Mouse (Mus musculus) urinary bladder, postnatal 14 days (tissue): ENCODE measurements at regions not wholly inside any gene's neighbourhood (a gene's known extent, or its start where the extent isn't known, plus 50 kb on each side); places are given as distances from the start of the nearest gene placed in this dataset.

Experiments used
- DNase-seq: peaks from one replicate; pipeline ENCODE4 v3.0.0; 2021; ENCODE audit warnings: low spot score

DNA sequence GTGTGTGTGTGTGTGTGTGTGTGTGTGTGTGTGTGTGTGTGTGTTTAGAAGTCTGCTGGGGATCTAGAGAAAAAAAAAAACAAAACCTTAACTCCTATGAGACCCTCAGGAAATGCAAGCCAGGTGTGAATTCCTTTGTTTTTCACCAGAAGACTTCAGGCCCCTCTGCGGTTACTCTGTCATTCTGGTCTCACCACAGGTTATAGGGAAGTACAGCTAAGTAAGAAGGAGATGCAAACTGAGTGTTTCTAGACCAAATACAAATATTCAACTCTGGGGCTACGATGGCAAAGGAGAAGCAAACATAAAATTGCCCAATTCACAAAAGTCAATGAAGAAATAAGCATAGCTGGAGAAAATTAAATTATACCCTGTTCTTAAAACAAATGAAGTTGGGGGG is 54.9 kb upstream of the Basp1 start:
- DNase-seq, result no peak

DNA sequence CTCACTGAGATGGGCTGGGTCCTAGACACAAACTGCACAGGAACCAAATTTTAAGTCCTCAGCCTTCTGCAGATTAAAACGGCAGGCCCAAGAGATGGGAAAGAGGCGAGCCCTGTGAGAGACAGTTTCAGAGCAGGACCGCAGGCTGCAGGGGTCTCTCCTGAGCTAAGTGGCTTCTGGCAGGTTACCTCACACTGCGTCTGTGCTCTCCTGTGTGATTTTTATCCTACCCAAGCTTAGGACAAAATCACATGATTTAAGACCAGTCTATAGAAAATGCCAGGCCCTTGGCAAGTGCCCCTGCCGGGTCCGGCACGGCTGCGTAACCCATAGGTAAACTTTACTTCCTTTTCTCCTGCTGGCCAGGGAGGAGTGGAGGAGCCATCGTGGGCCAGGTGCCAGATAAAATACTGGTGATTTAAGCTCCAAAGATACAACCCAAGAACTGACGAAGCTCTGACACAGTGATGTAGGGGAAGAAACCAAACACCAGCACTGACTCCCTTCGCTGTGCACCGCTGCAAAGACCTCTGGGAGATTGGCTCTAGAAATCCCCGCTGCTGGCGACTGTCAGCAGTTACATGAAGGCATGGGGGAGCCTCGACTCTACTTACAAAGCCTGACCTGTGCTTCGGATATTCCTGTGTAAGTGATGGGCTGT is 55.8 kb upstream of the Basp1 start:
- DNase-seq, result no peak

DNA sequence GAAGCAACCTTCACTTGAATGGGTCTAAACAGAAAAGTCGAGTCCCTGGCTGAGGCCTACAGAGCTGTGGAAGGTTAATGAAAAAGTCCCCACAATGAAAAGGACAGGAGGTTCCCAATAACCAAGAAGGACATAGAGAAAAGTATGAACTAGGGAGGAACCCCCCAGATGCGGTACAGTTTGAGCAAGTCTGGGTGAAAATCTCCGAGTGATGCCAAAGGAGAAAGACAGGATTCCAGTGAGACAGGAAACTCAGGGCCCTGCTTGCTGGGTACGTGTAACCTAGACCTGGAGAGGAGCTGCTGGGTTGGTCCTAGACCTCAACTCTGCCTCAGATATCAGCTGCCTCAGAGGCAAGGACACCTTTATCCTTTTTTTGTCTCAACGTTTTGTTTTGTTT is 57.8 kb upstream of the Basp1 start:
- no peak for DNase-seq

- no peak for DNase-seq
Observed at GRCm38 (mm10) chr15:25473201-25473710, 59.7 kb upstream of the Basp1 start.

GRCm38 (mm10) chr15:25474096-25474495 is 60.5 kb upstream of the Basp1 start:
- no peak for DNase-seq

GRCm38 (mm10) chr15:25482586-25482985 is 69.0 kb upstream of the Basp1 start:
- DNase-seq, result no peak

- DNase-seq, result no peak
Observed at GRCm38 (mm10) chr15:25485372-25485771, 71.8 kb upstream of the Basp1 start.

DNA sequence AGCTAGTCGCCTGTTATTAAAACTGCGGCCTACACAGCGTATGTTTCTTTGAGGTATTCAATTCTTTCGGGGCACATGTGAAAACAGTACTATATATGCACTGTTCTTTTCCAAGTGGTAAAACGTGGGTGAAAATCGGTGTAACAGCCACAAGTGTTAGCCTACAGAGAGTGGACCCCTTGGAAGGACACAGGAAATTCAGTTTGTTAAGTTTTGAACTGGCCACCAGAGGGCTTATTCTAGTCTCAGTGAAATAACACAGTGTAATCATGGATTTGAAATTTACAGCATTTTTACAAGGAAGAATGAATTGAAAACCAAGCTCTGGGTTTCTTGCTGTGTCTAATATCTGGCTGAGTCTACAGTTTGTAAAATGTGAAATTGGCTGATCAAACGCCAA is 72.6 kb upstream of the Basp1 start:
- no peak for DNase-seq

DNA sequence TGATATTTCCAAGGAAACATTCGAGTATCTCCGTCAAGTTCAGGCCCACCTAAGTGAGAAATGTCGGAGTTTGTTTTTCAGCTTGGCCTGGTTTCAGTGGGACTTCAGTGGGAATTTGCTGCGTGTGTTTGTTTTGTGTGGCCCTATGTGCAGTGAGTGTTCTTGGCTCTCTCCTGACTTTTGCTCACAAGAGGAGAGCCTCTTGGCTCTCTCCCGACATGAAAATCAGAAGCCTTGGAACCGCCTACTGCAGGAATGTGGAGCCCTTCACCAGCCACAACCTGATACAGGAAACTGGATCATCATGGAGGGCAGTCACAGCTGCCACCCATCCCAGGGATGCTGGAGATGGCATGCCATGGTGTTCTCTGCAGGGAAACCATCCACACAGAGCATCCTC is 76.2 kb upstream of the Basp1 start:
- no peak for DNase-seq

GRCm38 (mm10) chr15:25492161-25492746 is 78.7 kb upstream of the Basp1 start:
- no peak for DNase-seq

DNA sequence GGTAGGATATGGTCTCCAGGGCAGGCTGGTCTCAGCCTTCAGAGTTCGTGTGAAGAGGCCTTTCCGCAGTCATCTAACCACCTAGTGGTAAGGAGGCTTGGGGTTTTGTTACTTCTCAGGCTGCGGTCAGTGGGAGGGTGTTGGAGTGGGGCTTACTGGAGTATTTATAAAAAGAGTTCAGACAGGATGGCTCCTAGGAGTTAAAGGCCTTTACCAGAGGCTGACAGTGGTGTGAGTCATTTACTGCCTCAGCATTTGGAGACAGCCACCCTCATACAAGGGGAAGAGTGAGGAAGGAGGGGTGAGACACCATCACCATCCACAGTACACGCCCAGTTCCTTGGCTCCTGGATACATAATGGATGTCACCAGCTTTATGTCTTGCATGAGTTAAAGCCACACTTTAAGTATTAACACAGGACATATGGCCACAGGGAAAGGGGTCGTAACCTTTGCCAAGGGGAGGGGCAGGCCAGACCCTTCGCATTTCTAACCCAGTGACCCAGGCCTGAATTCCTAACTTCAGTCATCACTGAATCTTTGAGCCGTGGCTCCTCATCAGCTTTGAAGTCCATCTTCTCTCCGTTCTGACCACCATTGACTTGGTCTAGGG is 81.2 kb upstream of the Basp1 start:
- no peak for DNase-seq

DNA sequence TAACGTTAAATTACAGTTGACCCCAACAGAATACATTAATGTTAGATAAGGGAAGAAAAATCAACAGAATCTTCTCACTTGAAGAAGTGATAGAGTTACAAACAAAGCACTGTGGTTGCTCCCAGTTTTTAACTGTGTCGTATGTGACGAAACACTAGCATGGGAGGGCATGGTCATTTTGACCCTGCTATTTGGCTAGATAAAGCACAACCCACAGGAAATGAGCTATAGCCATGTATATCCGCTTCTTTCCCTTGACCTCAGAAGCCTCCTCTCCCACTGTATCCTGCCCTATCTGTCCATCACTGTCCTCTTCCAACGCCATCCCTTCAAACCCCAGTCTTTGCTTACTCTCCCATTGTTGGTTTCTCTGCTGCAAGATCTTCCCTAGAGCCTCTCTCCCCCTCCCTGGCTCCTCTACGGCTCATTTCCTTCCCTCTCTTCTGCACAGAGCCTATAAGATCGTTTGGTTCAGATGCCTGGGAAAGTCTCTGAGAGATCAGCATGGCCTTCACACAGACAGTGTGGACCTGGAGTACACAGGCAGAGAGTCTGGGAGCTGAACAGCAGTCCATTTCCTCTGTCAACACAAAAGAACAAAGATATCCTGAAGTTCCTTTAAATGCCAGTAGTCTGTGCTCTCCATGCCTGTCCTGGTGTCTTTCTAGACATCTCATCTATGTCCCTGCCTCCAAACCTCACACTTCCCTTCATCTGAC is 82.5 kb upstream of the Basp1 start:
- DNase-seq, result no peak

GRCm38 (mm10) chr15:25497743-25498142 is 84.2 kb upstream of the Basp1 start:
- DNase-seq, result no peak

DNA sequence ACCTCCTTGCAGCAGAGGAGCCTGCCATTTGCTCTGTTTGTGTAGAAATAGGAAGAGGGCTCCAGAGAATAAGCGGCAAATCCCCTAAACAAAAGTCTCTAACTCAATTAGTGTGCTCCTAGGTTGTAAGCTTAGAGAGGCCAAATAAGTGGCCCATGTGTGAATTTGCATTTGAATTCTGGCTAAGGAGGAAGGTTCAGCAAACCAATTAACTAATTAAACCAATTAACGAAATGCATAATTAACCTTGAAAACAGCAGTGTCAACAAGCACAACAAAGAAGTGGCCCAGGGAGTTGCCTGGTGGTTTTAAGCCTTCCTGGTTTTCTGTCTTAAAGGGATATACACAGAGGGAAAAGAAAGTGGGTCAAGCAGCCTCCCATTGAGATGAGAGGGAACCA is 84.9 kb upstream of the Basp1 start:
- DNase-seq, result no peak

DNA sequence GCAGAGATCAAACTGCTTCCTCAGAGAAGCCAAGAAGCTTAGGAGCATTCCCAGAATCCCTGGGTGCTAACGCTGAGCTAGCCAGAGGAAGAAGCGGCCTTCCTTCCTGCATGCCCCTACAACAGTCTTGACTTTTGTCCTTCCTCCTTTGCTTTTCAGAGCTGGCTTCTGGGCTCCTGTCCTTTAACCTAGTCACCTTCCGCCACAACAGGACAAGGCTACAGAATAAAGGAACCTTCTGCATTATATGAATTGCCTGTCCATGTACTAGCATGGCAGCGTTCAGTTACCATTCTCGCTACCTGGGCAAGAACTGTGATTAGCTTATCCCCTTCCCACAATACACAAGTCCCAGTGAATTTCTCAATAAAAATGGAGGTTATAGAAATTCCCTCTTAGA is 88.9 kb upstream of the Basp1 start:
- DNase-seq, result no peak

GRCm38 (mm10) chr15:25503104-25503503 is 89.5 kb upstream of the Basp1 start:
- no peak for DNase-seq

GRCm38 (mm10) chr15:25509139-25509538 is 95.6 kb upstream of the Basp1 start:
- no peak for DNase-seq

- DNase-seq, result no peak
Observed at GRCm38 (mm10) chr15:25509584-25509983, 96.0 kb upstream of the Basp1 start.

DNA sequence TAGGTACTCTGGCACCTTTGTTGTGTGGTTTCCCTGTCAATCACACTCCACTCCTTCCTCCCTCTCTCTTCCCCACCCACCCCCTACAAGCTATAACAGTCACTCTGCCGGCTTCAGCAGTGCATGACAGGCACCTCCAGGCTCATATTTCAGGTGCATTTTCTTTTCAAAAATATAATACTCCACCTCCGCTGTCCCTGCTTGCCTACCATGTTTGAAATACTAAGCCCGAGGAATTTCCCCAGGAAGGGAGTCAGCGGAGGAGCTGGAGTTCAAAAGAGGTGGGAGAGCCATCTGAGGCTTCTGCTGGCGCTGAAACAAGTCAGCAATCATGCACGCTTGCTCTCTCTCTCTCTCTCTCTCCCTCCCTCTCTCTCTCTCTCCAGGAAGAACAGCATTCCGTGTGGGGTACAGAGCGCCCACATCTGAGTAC is 96.5 kb upstream of the Basp1 start:
- DNase-seq, result peak; percentile 3

DNA sequence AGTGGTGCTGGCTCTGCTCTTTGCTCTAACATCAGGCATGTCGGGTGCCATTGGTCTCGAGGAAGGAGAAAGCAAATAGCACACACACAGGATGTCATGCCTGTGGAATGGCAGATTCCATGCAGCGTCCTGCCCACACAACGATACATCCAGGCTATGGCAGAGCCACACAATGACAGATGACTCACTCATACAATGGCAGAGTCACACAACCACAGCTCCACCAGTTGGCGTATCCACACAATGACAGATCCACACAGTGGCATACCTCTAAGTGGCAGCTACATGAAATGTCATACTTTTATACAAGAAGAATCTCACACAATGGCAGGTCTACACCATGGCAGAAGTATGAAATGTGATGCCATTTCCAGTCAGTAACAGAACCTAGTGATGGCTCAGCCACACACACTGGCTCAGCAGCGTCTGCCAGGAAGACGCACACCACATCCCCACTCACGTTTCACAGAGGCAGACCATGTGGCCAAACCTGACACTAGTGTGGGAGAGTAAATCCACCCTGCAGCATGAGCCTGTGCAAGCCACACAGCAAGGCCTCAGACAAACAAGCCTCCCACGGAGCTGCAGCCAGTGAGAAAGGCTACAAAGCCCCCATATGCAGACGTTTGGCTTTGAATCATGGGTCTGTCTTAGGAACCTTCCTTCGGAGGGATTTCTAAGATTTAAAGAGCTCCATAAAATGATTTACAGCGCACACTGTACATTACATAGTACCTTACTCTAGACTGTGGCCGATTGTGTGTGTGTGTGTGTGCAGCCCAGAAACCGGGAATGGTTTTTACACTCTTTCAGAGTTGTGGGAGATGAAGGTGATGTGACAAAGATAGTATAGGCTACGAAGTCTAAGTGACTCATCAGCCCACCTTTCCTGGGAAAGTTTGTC is 104.0 kb upstream of the Myo10 start:
- DNase-seq, result no peak

- no peak for DNase-seq
Observed at GRCm38 (mm10) chr15:25524189-25524588, 98.1 kb upstream of the Myo10 start.

- DNase-seq, result no peak
Observed at GRCm38 (mm10) chr15:25525337-25525736, 97.0 kb upstream of the Myo10 start.
